Mouse (Mus musculus): ENCODE results near the gene Abcc6.

Abcc6 gene

DNA sequence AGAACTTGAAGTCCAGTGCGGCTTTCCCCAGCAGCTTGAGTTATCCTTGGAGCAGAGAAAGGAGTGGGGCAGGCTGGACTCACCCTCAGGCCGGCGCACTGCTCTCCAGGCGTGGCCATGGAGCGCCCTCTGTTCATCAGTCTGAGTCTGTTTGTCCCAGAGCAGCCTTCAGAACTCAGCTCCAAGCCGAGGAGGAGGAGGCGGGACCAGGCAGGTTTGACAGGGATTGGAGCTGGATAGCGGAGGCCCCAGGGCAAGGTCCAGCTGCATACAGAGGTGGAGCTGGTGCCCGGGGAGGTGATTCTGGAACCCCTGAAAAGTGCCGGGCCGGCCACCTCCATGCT lies at the start of gene Abcc6:
TSS of gene Abcc6 (minus strand) at position 158 of the 344 bp plus-strand sequence.
- no peak for DNase-seq (ENCODE audit: low read depth, low spot score)

DNA sequence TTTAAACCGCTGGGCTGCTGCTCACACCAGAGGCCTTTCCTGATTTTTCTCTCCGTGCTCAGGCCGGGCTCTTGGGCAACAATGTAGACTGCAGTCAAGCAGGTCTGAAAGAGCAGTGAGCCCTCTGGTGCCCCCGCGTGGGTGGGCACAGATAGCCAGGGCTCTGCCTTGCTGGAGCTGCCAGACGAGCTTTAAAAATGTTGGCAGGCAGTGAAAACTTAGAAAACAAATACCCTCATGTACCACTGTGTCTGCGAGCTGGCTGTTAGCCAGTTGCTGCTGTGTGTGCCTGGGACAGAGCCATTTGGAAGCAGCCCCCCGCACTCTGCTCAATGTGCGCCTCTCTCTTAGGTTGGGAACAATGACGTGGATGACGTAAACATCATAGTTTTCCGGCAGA lies 47.6 kb upstream of the Abcc6 start:
- DNase-seq (ENCODE audit: low read depth, low spot score), result no peak

GRCm38 (mm10) chr7:46076844-46077243 lies 46.7 kb upstream of the Abcc6 start:
- no peak for DNase-seq (ENCODE audit: low read depth, low spot score)

- no peak for DNase-seq (ENCODE audit: low read depth, low spot score)
Observed at GRCm38 (mm10) chr7:46068831-46069230, 38.7 kb upstream of the Abcc6 start.

GRCm38 (mm10) chr7:46063296-46063695 lies 33.2 kb upstream of the Abcc6 start:
- DNase-seq (ENCODE audit: low read depth, low spot score), result no peak

DNA sequence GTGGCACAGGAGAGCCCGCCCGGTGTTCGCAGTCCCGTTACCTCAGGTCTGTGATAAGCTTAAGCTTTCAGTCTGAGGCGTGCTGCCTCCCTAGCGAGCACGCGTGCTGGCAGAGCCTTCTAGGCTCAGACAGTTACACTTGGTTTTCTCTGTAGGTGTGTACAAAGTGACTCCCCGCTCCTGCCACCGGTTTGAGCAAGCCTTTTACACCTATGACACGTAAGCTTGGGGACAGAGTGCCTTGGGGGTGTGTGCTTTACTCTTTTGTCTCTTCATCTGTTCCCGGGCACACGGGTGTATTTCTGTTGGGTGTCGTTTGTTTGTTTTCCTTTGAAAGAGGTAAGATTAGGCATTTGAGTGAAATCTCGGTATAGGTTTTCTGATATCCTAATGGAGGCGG lies 31.5 kb upstream of the Abcc6 start:
- DNase-seq (ENCODE audit: low read depth, low spot score), result no peak

DNA sequence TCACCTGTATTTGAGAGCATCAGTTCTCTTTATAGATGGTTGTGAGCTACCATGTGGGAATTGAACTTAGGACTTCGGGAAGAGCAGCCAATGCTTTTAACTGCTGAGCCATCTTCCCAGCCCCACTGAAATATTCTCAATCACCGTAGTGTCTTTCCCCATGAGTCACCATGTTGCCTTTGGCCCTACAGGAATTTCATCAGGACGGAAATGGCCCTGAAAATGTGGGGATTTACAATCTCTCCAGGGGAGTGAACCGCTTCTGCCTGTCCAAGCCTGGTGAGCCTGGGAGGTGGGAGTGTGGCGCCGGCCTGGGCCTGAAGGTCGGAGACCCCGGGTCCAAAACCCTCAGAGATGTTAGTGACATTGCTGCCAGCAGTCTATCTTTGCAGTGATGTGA lies 30.6 kb upstream of the Abcc6 start:
- DNase-seq (ENCODE audit: low read depth, low spot score), result no peak

- DNase-seq (ENCODE audit: low read depth, low spot score), result no peak
Observed at GRCm38 (mm10) chr7:46058882-46059281, 28.8 kb upstream of the Abcc6 start.

- no peak for DNase-seq (ENCODE audit: low read depth, low spot score)
Observed at GRCm38 (mm10) chr7:46053566-46053965, 23.5 kb upstream of the Abcc6 start.

DNA sequence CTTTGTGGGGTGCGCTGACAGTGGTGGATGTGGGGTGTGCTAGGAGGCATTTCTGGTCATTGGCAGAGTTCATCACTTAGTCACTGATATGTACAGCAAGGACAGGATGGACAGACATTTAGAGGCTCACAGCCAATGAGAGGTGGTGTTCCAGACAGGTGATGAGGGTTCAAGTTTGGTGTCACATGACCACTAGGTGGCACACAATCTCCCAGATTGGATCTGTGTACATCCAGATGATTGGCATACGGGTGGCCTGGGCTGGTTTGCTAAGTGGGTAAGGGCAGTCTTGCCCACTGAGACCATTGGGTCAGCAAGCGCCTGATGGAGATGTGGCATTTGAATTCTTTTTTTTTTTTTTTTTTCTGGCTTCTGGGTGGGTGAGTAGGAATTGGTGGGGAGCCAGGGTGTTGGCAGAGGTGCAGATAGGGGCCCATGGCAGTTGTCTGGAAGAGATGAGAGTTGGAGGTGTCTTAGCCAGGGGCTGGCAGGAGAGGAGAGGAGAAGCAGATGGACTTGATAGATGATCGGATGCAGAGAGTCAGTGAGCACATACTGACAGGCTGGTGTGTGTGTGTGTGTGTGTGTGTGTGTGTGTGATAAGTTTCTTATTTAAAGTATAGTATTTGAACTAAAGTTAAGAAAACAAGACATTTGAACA lies 22.2 kb upstream of the Abcc6 start:
- no peak for DNase-seq (ENCODE audit: low read depth, low spot score)

GRCm38 (mm10) chr7:46049981-46050380 lies 19.9 kb upstream of the Abcc6 start:
- DNase-seq (ENCODE audit: low read depth, low spot score), result no peak

- no peak for DNase-seq (ENCODE audit: low read depth, low spot score)
Observed at GRCm38 (mm10) chr7:46047873-46048562, 17.9 kb upstream of the Abcc6 start.

- DNase-seq (ENCODE audit: low read depth, low spot score), result no peak
Observed at GRCm38 (mm10) chr7:46045882-46046281, 15.8 kb upstream of the Abcc6 start.

DNA sequence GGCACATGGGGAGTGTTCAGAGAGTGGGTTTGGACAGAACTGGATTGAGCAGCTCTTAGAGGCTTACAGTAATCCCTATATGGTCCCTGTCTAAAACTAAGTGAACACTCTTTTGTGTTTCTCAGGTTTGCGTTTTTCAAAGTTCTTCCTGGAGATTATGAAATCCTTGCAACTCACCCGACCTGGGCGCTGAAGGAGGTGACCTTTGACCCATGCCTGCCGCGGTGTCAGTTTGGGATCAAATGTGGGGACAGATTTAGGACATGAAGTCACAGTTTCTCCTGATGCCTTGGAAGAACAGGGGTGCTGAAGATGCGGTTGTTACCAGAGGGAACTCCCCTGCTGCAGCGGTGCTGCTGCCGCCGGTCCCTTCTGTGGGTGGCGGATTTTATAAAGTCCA lies 14.0 kb upstream of the Abcc6 start:
- DNase-seq (ENCODE audit: low read depth, low spot score), result no peak

DNA sequence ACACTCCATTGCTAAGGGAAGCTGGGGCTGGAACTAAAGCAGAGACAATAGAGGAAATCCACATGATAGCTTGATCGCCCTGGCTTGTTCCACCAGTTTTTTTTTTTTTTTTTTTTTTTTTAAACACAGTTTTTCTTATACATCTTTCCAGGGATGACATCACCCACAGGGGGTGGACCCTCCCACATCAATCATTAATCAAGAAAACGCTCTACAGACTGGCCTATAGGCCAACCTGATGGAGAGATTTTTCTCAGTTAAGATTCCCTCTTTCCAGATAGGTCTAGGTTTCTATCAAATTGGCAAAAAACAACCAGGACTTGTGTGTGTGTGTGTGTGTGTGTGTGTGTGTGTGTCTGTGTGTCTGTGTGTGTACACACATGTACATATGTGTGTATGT lies 9.8 kb upstream of the Abcc6 start:
- DNase-seq (ENCODE audit: low read depth, low spot score), result no peak

- DNase-seq (ENCODE audit: low read depth, low spot score), result no peak
Observed at GRCm38 (mm10) chr7:46037433-46037832, 7.3 kb upstream of the Abcc6 start.

DNA sequence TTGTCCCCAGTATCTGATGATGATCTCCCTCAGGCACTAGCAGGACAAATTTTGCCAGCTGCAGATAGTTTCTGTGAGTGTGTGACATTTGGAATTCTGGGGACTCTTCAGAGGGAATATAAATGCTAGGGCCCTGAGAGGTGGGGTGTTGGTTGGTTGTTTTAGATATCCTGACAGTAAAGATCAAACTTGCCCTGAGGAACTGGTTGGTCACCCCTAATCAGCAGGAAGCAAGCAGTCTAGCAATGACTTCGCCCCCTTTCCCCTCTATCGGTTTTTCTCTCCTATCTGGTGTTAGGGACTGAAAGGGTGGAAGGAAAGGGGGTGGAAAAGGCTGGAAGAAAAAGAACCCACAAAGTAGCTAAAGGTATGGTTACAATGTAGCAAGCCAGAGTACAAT lies 5.4 kb upstream of the Abcc6 start:
- DNase-seq (ENCODE audit: low read depth, low spot score), result no peak

GRCm38 (mm10) chr7:46034991-46035390 lies 4.9 kb upstream of the Abcc6 start:
- DNase-seq (ENCODE audit: low read depth, low spot score), result no peak

- no peak for DNase-seq (ENCODE audit: low read depth, low spot score)
Observed at GRCm38 (mm10) chr7:46033870-46034337, 3.8 kb upstream of the Abcc6 start.

DNA sequence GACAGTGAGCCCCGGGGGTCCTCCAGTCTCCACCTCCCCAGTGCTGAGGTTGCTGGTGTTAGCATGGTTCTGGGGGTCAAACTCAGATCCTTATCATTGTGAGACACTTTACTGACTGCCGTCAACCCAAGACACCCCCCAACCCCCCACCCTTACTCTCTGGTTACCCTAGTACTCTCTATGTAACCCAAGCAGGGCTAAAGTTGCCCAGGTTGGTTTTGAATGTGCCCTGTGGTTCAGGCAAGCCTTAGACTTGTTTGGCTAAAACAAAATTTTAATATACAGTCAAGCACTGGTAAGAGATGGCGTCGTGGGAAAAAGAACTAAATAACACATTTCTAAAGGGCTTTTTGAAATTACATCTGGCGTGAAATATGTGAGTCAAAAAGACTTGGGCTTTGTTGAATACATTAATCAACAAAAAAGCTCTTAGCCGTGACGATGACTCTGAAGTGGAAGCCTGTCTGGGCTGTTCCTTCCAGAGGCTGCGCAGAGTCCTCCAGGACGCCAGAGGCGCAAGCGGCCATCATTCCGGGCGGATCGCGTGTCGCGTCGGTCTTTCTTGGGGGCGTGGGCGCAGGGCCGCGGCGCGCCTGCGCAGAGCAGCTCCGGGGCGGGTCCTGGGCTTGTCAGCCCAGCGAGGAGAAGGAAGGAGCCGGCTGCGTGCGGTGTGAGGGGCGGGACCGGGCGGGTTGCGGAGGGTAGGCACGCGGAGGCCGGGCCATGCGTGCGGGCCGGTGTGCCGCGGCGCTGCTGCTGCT lies 3.2 kb upstream of the Abcc6 start, which contains the start of gene Nomo1:
TSS of gene Nomo1 (plus strand) at position 590 of the 761 bp plus-strand sequence.
- DNase-seq (ENCODE audit: low read depth, low spot score), result peak; percentile 91

DNA sequence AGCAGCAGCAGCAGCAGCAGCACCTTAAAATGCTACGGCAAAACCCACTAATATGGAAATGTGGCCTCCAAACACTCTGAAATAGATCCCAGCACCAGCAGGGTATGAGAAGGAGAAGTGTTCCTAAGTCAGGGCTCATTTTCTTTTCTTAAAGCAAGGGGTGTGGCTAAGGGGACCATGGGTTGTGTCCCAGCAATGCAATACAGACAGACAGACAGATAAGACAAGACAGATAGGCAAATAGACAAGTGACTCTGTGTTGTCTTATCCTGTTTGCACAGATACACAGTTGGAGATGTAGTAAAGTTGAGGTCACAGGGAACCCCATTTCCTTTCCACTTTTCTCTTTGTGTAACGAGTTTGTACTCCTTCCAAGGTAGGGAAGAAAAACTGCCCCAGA lies 973 bp upstream of the Abcc6 start:
- DNase-seq (ENCODE audit: low read depth, low spot score), result no peak

GRCm38 (mm10) chr7:46029299-46030144 lies 580 bp downstream of the Abcc6 start:
- DNase-seq (ENCODE audit: low read depth, low spot score), result no peak
